Mouse (Mus musculus) lung, postnatal 4 days (tissue): ENCODE measurements around the gene Cinp.

Experiments
- DNase-seq, 2 experiments: peaks; one replicate each; pipeline ENCODE4 v3.0.0; 2021

Cinp gene

DNA sequence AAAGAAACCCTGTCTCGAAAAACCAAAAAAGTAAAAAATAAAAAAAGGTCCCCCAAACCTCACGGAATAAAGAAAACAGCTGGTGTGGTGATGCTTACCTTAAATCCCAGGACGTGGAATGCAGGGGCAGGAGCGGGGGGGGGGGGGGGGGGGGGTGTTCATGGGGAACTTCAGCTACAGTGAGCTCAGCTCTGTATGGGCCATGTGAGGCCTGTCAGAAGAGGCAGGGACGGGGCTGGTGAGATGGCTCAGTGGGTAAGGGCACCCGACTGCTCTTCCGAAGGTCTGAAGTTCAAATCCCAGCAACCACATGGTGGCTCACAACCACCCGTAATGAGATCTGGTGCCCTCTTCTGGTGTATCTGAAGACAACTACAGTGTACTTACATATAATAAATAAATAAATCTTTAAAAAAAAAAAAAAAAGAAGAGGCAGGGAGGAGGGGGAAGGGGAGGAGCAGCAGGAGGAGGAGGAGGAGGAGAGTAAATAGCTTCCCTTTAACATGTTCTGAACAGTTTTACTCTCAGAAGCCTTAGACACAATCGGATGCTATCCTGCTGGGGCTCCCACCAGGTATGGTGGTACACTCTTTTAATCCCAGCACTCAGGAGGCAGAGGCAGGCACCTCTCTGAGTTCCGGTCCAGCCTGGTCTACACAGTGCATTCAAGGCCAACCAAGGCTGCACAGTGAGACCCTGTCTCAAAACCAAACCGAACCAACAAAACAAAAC, 58.5 kb downstream of the Cinp start:
- no peak for DNase-seq

DNA sequence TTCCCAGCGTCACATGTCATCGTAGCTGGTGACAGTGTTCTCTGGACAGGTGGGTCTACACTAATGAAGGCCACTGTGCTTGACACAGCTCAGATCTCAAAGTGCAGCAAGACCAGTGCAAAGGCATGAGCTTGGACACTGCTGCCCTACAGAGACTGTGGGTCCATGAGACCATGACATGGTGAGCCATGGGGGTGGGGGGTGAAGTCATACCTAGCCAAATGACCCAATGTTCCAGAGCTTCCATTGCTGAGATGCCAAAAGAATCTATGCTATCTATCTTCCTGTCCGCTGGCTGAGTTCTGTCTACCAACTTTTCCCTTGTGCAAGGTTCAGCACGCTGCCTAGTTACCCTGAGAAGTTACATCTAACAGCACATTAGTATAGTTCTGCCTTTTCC, 60.0 kb downstream of the Cinp start:
- no peak for DNase-seq
